Mouse (Mus musculus) hindbrain, embryonic 14.5 days (tissue): ENCODE data around the gene Ccdc142. TPM values are rescaled to one million over a fixed set of nuclear protein-coding genes. Genes with fewer than 3 reads are reported as not detected.
A peak's percentile ranks its signal among the peaks of the same experiment; 100 is the strongest.

Experiments
- ATAC-seq: fragments of 200-750 bp; cut with Nextera tagmentation; 2 replicates; pipeline ENCODE4 v1.8.0; 2017; ENCODE audit warnings: moderate number of reproducible peaks, mild to moderate bottlenecking, moderate TSS enrichment, moderate library complexity; ENCODE audit not compliant: low FRiP score
- DNase-seq: peaks from one replicate; pipeline ENCODE4 v3.0.0-alpha.2; 2015; ENCODE audit warnings: low spot score
- H3K27ac ChIP-seq: fragments of 300-500 bp; sonication (generic); 2 replicates; pipeline ENCODE4 v1.5.1; 2014; ENCODE audit warnings: mild to moderate bottlenecking, moderate library complexity
- H3K27me3 ChIP-seq: fragments of 300-500 bp; sonication (generic); 2 replicates; pipeline ENCODE4 v1.6.1; 2014; ENCODE audit warnings: mild to moderate bottlenecking, low read length, mixed read lengths; ENCODE audit not compliant: control insufficient read depth, insufficient read depth
- H3K36me3 ChIP-seq: fragments of 300-500 bp; sonication (generic); replicated peaks from 2 replicates; pipeline ENCODE4 v1.6.1; 2014; ENCODE audit not compliant: control insufficient read depth, insufficient read depth
- H3K4me1 ChIP-seq: fragments of 300-500 bp; sonication (generic); replicated peaks from 2 replicates; pipeline ENCODE4 v1.6.1; 2014; ENCODE audit warnings: antibody characterized with exemption, low read length, mixed read lengths; ENCODE audit not compliant: control insufficient read depth, insufficient read depth
- H3K4me2 ChIP-seq: fragments of 300-500 bp; sonication (generic); replicated peaks from 2 replicates; pipeline ENCODE4 v1.6.1; 2014; ENCODE audit warnings: mild to moderate bottlenecking, moderate library complexity
- H3K4me3 ChIP-seq: fragments of 300-500 bp; sonication (generic); replicated peaks from 2 replicates; pipeline ENCODE4 v1.5.1; 2014; ENCODE audit warnings: mild to moderate bottlenecking, low read length
- H3K9ac ChIP-seq: fragments of 300-500 bp; sonication (generic); 2 replicates; pipeline ENCODE4 v1.6.1; 2014
- H3K9me3 ChIP-seq: fragments of 300-500 bp; sonication (generic); 2 replicates; pipeline ENCODE4 v1.6.1; 2016; ENCODE audit warnings: low read length; ENCODE audit not compliant: control insufficient read depth
- WGBS: fragments of 180-500 bp; shearing (Covaris S2); extraction: QIAGEN DNeasy Blood & Tissue Kit; methylation state at CpG from one replicate; pipeline ENCODE4 v1.1.7; 2014; 5-methylcytosine and 5-hydroxymethylcytosine counted together
- polyA plus RNA-seq: library from polyadenylated mRNA; unstranded; fragments of >200 nt; fragmentation: Nextera tagmentation; extraction: Ambion mirVana; gene quantifications from 2 replicates; pipeline ENCODE4 v1.2.1, GENCODE M21; 2014

Ccdc142 gene
- polyA plus RNA-seq, 1 experiment from 2014 or later: 4.2 TPM

DNA sequence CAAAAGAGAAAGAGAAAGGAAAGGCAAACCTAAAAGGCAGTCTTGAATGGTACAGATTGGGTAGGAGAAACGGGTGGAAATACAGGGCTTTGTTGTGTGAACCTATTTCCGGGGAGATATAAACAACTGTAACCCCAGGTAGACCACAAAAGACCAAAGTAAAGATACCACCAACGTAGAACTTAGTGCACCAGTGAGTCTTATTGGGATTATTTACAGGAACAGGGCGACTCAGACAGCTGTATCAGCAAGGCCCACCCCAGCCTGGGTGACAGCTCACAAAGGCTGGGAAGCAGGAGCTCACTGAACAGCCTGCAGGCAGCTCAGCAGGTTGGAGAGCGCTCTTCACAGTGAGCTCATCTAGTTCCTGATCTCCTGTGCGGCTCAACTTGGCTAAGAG, 5.4 kb upstream of the Ccdc142 start:
- Histone ChIP-seq H3K4me2 (no peak overlapping the region), H3K9me3 (no peaks in the 10 kb centered on the region), H3K9ac (no peak overlapping the region), H3K36me3 (no peaks in the 10 kb centered on the region), H3K4me1 (no peaks in the 10 kb centered on the region), H3K27ac (no peak overlapping the region), H3K4me3 (no peak overlapping the region), H3K27me3 (peaks cover 8% of the 10 kb centered on the region; the same call in 1 of the 2 replicates)
- WGBS: 49% methylated on average over 6 of the region's 6 CpGs
- ATAC-seq (no peak), DNase-seq (no peak)

- Histone ChIP-seq H3K4me2 (no peak overlapping the region), H3K4me3 (no peak overlapping the region), H3K27me3 (no peaks in the 10 kb centered on the region), H3K27ac (no peak overlapping the region), H3K9ac (no peak overlapping the region), H3K36me3 (no peaks in the 10 kb centered on the region), H3K9me3 (no peaks in the 10 kb centered on the region), H3K4me1 (peaks cover 11% of the 10 kb centered on the region)
- WGBS: 59% methylated on average over 2 of the region's 2 CpGs
- DNase-seq (no peak), ATAC-seq (no peak)
Observed at GRCm38 (mm10) chr6:83098411-83098810, 3.0 kb upstream of the Ccdc142 start.

GRCm38 (mm10) chr6:83101688-83102556, 521 bp downstream of the Ccdc142 start:
- Histone ChIP-seq H3K27ac (peak overlapping the region; percentile 63), H3K27me3 (no peaks in the 10 kb centered on the region), H3K4me3 (peak overlapping the region; percentile 53), H3K9ac (peak overlapping the region; percentile 75), H3K4me2 (peak overlapping the region; percentile 95), H3K4me1 (peaks cover 12% of the 10 kb centered on the region), H3K9me3 (no peaks in the 10 kb centered on the region), H3K36me3 (peaks cover 7% of the 10 kb centered on the region)
- WGBS: under 1% methylated on average over 73 of the region's 74 CpGs
- DNase-seq: peak; percentile 58
- ATAC-seq: peak; percentile 79

DNA sequence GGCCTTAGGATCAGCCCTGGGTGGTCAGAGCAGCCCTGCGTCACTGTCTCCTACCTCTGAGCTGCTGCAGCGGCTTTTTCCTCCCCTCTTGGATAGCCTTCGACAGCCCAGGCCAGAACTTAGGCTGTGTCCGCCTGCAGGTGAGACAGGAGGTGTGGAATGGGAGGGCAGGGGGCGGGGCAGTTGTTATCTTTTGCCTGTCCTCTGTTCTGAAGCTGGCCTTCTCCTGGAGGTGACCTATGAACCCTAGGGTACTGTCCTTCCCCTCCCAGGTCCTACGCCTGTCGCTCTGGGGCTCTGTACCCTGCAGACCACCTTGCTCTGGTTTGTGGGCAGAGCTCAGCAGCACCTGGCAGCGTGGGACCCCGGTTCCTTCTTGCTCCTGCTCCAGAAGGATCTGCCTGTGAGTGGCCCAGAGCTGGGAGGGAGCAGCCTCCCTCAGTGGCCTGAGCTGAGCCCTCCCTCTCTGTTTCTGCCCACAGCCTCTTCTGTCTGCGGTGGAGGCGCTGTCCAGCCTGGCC, 1.8 kb downstream of the Ccdc142 start:
- no peak overlapping the region for H3K27ac ChIP-seq
- DNase-seq: no peak
- peak overlapping the region; percentile 53 for H3K4me3 ChIP-seq

DNA sequence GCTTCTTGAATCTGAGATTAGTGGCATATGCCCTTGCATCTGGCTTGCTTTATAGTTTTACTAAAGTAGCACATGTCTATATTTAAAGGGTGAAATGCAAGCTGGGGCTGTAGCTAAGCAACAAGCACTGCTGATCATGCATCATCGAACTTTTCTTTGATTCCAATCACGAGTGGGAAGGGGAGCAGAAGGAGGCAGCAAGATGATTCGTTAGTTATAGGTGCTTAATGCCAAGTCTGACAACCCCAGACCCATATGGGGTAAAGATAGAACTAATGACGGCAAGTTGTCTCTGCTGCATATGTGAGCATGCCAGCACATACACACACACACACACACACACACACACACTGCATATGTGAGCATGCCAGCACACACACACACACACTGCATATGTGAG, 2.8 kb downstream of the Ccdc142 start:
- Histone ChIP-seq H3K4me1 (peaks cover 24% of the 10 kb centered on the region), H3K36me3 (peaks cover 18% of the 10 kb centered on the region), H3K27ac (no peak overlapping the region), H3K9ac (no peak overlapping the region), H3K4me3 (no peak overlapping the region), H3K9me3 (no peaks in the 10 kb centered on the region), H3K4me2 (no peak overlapping the region), H3K27me3 (no peaks in the 10 kb centered on the region)
- WGBS: 60% methylated on average over 4 of the region's 4 CpGs
- no peak for DNase-seq
- no peak for ATAC-seq

More for the DNA sequence above, 1.8 kb downstream of the Ccdc142 start:
- WGBS: 51% methylated on average over 11 of the region's 11 CpGs
- H3K4me1 ChIP-seq: peaks cover 18% of the 10 kb centered on the region
- no peaks in the 10 kb centered on the region for H3K9me3 ChIP-seq
- ATAC-seq: no peak
- no peaks in the 10 kb centered on the region for H3K27me3 ChIP-seq
- peak overlapping the region; percentile 75 for H3K9ac ChIP-seq
- peak overlapping the region; percentile 95 for H3K4me2 ChIP-seq
- peaks cover 18% of the 10 kb centered on the region for H3K36me3 ChIP-seq

- Histone ChIP-seq H3K4me1 (peaks cover 27% of the 10 kb centered on the region), H3K9me3 (no peaks in the 10 kb centered on the region), H3K36me3 (peaks cover 25% of the 10 kb centered on the region), H3K4me3 (peak overlapping the region; percentile 84; the same call in 1 of the 2 replicates), H3K4me2 (peak overlapping the region; percentile 75), H3K27ac (peak overlapping the region; percentile 83; the same call in 1 of the 2 replicates), H3K9ac (peak overlapping the region; percentile 92), H3K27me3 (no peaks in the 10 kb centered on the region)
- peak; percentile 63 for DNase-seq
- 0 out of 2 replicates have a peak, but pooled peaks have one; percentile 1 for ATAC-seq
- WGBS: 35% methylated on average over 13 of the region's 13 CpGs
Observed at GRCm38 (mm10) chr6:83107566-83108400, 6.4 kb downstream of the Ccdc142 start.

DNA sequence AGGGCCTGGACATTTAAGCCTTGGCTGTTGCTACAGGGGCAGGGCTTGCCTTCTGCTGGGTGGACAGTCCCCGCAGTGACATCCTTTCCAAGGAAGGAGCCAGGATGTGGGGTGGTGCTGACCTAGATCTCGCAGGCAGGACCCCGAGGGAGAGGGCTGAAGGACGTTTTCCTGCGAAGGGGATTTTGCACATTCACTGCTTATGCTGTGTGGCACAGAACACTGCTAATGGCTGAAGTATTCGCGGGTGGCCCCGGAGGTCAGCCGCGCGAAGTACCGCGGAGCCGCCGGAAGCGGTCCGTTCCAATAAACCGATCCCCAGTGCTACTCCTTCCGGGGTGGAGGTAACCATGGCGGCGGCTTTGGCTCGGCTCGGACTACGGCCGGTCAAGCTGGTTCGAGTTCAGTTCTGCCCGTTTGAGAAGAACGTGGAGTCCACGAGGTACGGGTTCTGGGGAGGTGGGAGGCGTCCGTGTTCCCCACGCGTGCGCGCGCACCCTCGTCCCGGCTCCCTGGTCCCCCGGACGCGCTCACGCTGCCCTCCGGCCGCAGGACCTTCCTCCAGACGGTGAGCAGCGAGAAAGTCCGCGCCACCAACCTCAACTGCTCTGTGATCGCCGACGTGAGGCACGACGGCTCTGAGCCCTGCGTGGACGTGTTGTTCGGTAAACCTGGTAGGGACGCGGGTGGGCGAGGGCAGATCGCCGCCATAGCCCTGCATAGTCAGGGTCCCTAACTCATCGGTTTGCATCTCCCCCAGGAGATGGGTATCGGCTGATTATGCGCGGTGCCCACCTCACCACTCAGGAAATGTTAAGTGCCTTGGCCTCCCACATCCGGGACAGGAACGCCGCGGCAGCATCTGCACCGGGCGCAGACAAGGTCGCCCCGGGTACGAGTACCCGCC, 7.6 kb downstream of the Ccdc142 start, which contains the start of gene Mrpl53:
TSS of gene Mrpl53 (plus strand) at position 279 of the 907 bp plus-strand sequence.
- H3K27me3 ChIP-seq: no peaks in the 10 kb centered on the region
- peak within 1 kb of the TSS; percentile 92 for H3K9ac ChIP-seq
- under 1% methylated on average over 76 of the region's 76 CpGs for WGBS
- H3K36me3 ChIP-seq: peaks cover 25% of the 10 kb centered on the region
- H3K4me1 ChIP-seq: peaks cover 20% of the 10 kb centered on the region
- ATAC-seq: peak; percentile 88
- peak; percentile 80 for DNase-seq
- H3K4me2 ChIP-seq: peak within 1 kb of the TSS; percentile 75
- H3K27ac ChIP-seq: peak within 1 kb of the TSS; percentile 83
- peak within 1 kb of the TSS; percentile 84 for H3K4me3 ChIP-seq
- H3K9me3 ChIP-seq: no peaks in the 10 kb centered on the region

DNA sequence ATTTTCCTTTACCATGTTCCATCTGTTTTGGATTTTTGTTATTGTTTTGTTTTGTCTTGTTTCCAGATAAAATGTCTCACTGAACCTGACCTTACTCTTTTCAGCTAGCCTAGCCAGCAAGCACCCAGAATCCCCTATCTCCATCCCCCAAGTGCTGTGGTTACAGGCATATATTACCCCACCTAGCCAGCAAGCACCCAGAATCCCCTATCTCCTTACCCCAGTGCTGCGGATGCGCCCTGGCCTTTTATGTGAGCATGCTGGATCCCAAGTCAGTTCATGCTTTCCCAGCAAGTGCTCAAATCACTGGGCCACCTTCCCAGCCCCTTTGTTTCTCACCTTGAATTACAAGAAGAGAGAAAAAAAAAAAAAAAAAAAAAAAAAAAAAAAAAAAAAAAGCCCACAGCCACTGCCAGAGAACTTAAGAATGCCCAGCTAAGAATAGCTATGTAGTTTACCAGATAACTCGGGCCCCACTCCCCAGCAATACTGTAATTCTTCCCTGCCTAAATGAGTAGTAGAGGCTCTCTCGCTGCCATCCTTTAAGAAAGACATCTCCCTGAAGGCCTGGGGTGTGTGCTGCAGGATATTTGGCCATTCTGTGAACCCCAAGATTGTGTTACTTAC, 10.2 kb downstream of the Ccdc142 start:
- no peak overlapping the region for H3K9ac ChIP-seq
- 94% methylated on average over 4 of the region's 4 CpGs for WGBS
- DNase-seq (no peak), ATAC-seq (no peak)
- H3K9me3 ChIP-seq: no peaks in the 10 kb centered on the region
- H3K27ac ChIP-seq: no peak overlapping the region
- H3K36me3 ChIP-seq: peaks cover 21% of the 10 kb centered on the region
- H3K27me3 ChIP-seq: no peaks in the 10 kb centered on the region
- H3K4me2 ChIP-seq: no peak overlapping the region
- peaks cover 33% of the 10 kb centered on the region for H3K4me1 ChIP-seq
- no peak overlapping the region for H3K4me3 ChIP-seq
